In genomic region chr11:87423551-87424325, GRCm38 (mm10) we compare ENCODE assay signal across 8 mouse cellular contexts. TPM values are rescaled to one million over a fixed set of nuclear protein-coding genes. Genes with fewer than 3 reads are reported as not detected.
DNase-seq lines count a peak whose midpoint lies in the region; ATAC-seq and TF ChIP-seq lines count a peak whose summit lies in the region.

No protein-coding gene starts in this region.

- H3K36me3 ChIP-seq in heart, adult 2 months (ENCODE audit: control insufficient read depth, insufficient read depth, low read length), result no peaks in the 10 kb centered on the region; the same call in 1 of the 2 replicates
- H3K36me3 ChIP-seq in heart, embryonic 10.5 days, result no peaks in the 10 kb centered on the region
- no peaks in the 10 kb centered on the region for H3K36me3 ChIP-seq in embryonic facial prominence, embryonic 13.5 days
- no peaks in the 10 kb centered on the region for H3K36me3 ChIP-seq in liver, embryonic 15.5 days (replicated peaks)

- H3K27ac ChIP-seq in heart, adult 2 months, result peak overlapping the region; percentile 100
- no peak overlapping the region for H3K27ac ChIP-seq in heart, embryonic 10.5 days
- H3K27ac ChIP-seq in embryonic facial prominence, embryonic 13.5 days, result peak overlapping the region; percentile 97
- peak overlapping the region; percentile 85 for H3K27ac ChIP-seq in liver, embryonic 15.5 days (replicated peaks)

- intact Hi-C loops in heart, adult 2 months (cut with DNase I), result loop anchor here (2.0 to 5.0 kb wide), 2 partner anchors 39 to 169 kb away; partner anchors contain the start of gene Mtmr4

- no peaks in the 10 kb centered on the region for H3K27me3 ChIP-seq in heart, adult 2 months (ENCODE audit: control insufficient read depth, insufficient read depth, low read length)
- H3K27me3 ChIP-seq in heart, embryonic 10.5 days (ENCODE audit: insufficient read depth, poor library complexity, severe bottlenecking), result no peaks in the 10 kb centered on the region
- no peaks in the 10 kb centered on the region for H3K27me3 ChIP-seq in embryonic facial prominence, embryonic 13.5 days
- no peaks in the 10 kb centered on the region for H3K27me3 ChIP-seq in liver, embryonic 15.5 days

- WGBS in heart, adult 2 months, result 37% methylated on average over 6 of the region's 6 CpGs
- 51% methylated on average over 6 of the region's 6 CpGs for WGBS in heart, embryonic 10.5 days
- 40% methylated on average over 6 of the region's 6 CpGs for WGBS in embryonic facial prominence, embryonic 13.5 days
- 39% methylated on average over 6 of the region's 6 CpGs for WGBS in liver, embryonic 15.5 days (ENCODE audit: insufficient replicate concordance)

- no peak for TF ChIP-seq CTCF in heart, adult 2 months (IDR thresholded peaks at IDR 0.05)

- no peak for ATAC-seq in embryonic facial prominence, embryonic 13.5 days (ENCODE audit: insufficient number of reproducible peaks, insufficient read depth, low FRiP score, low TSS enrichment, low read depth)
- ATAC-seq in liver, embryonic 15.5 days (ENCODE audit: insufficient read depth), result no peak
- ATAC-seq in erythroid progenitor cell, adult 5-6 weeks (replicated peaks; ENCODE audit: low FRiP score, poor library complexity, severe bottlenecking), result no peak

- TF ChIP-seq EP300 in heart, adult 2 months (IDR thresholded peaks at IDR 0.05; ENCODE audit: insufficient read depth, low read depth, low read length), result no peak

- peaks cover 2% of the 10 kb centered on the region for H3K4me1 ChIP-seq in heart, adult 2 months (ENCODE audit: control insufficient read depth, insufficient read depth, low read length)
- peaks cover 7% of the 10 kb centered on the region for H3K4me1 ChIP-seq in heart, embryonic 10.5 days
- H3K4me1 ChIP-seq in embryonic facial prominence, embryonic 13.5 days, result peaks cover 9% of the 10 kb centered on the region; the same call in 1 of the 2 replicates
- H3K4me1 ChIP-seq in liver, embryonic 15.5 days (replicated peaks), result peaks cover 50% of the 10 kb centered on the region

- H3K4me2 ChIP-seq in embryonic facial prominence, embryonic 13.5 days, result no peak overlapping the region
- no peak overlapping the region for H3K4me2 ChIP-seq in liver, embryonic 15.5 days

- H3K79me2 ChIP-seq in heart, adult 2 months (replicated peaks; ENCODE audit: control insufficient read depth, insufficient read depth, low read length), result no peaks in the 10 kb centered on the region

- no peak overlapping the region; the same call in 1 of the 2 replicates for H3K4me3 ChIP-seq in heart, adult 2 months
- H3K4me3 ChIP-seq in heart, embryonic 10.5 days, result no peak overlapping the region
- H3K4me3 ChIP-seq in embryonic facial prominence, embryonic 13.5 days, result no peak overlapping the region
- no peak overlapping the region for H3K4me3 ChIP-seq in liver, embryonic 15.5 days (replicated peaks)

- no peak overlapping the region for H3K9ac ChIP-seq in heart, adult 2 months (ENCODE audit: low read depth, low read length)
- H3K9ac ChIP-seq in embryonic facial prominence, embryonic 13.5 days, result no peak overlapping the region
- H3K9ac ChIP-seq in liver, embryonic 15.5 days, result peak overlapping the region; percentile 37

- no peak for DNase-seq in heart, adult 2 months
- DNase-seq in heart, embryonic 10.5 days (ENCODE audit: low spot score), result no peak
- peak; percentile 74 for DNase-seq in 3134 (ENCODE audit: extremely low read depth, insufficient read length, low spot score)
- no peak for DNase-seq in urinary bladder, adult 18-20 months (ENCODE audit: low spot score in 2 of 2)
- no peak for DNase-seq in yolk sac, embryonic 10.5 days (ENCODE audit: low spot score)

- H3K9me3 ChIP-seq in heart, embryonic 10.5 days, result no peaks in the 10 kb centered on the region
- H3K9me3 ChIP-seq in embryonic facial prominence, embryonic 13.5 days, result no peaks in the 10 kb centered on the region
- H3K9me3 ChIP-seq in liver, embryonic 15.5 days (replicated peaks), result no peaks in the 10 kb centered on the region

- TF ChIP-seq POLR2A in heart, adult 2 months (IDR thresholded peaks at IDR 0.05; ENCODE audit: insufficient read depth, low read depth, low read length), result no peak

RNA-seq across cellular contexts. Expression of gene Tex14, which starts 18.9 kb away (rescaled TPM):
- total RNA-seq in heart, adult 2 months (2021), result under 1 TPM in 1 of 2 experiments, not detected in 1; 0.23 TPM
- 0.08 and 0.35 TPM in 2 replicates for polyA plus RNA-seq in heart, adult 2 months (2012; rRNA removed)
- polyA plus RNA-seq in heart, embryonic 10.5 days (2016; fragmentation: Nextera tagmentation; extraction: Ambion mirVana), result 0.22 and 0.31 TPM in 2 replicates
- polyA plus RNA-seq in embryonic facial prominence, embryonic 13.5 days (2015; fragmentation: Nextera tagmentation; extraction: Ambion mirVana), result 0.04 and 0.26 TPM in 2 replicates
- polyA plus RNA-seq in liver, embryonic 15.5 days (2015; fragmentation: Nextera tagmentation; extraction: Ambion mirVana), result 0.05 TPM in 2 replicates
- total RNA-seq in erythroid progenitor cell, adult 5-6 weeks (2015; ENCODE audit: low replicate concordance), result 8.8 TPM in 1 of 2 replicates, not detected in the other
- total RNA-seq in erythroid progenitor cell, adult 5-6 weeks (2017; ENCODE audit: low replicate concordance), result not detected in 2 replicates

RNA-seq across cellular contexts. Expression of gene Rad51c, which starts 19.0 kb away (rescaled TPM):
- 1 to 10 TPM in 1 of 2 experiments, under 1 TPM in 1; 0.89 to 1.7 TPM for total RNA-seq in heart, adult 2 months (2021)
- 0.35 and 0.97 TPM in 2 replicates for polyA plus RNA-seq in heart, adult 2 months (2012; rRNA removed)
- polyA plus RNA-seq in heart, embryonic 10.5 days (2016; fragmentation: Nextera tagmentation; extraction: Ambion mirVana), result 11.2 and 12.1 TPM in 2 replicates
- 8.2 and 9.3 TPM in 2 replicates for polyA plus RNA-seq in embryonic facial prominence, embryonic 13.5 days (2015; fragmentation: Nextera tagmentation; extraction: Ambion mirVana)
- polyA plus RNA-seq in liver, embryonic 15.5 days (2015; fragmentation: Nextera tagmentation; extraction: Ambion mirVana), result 4.1 and 4.3 TPM in 2 replicates
- total RNA-seq in erythroid progenitor cell, adult 5-6 weeks (2015; ENCODE audit: low replicate concordance), result 5.0 and 5.4 TPM in 2 replicates
- total RNA-seq in erythroid progenitor cell, adult 5-6 weeks (2017; ENCODE audit: low replicate concordance), result 13.2 and 14.8 TPM in 2 replicates
